Mouse (Mus musculus) liver, postnatal 0 days (tissue): ENCODE measurements at regions not wholly inside any gene's neighbourhood (a gene's known extent, or its start where the extent isn't known, plus 50 kb on each side); places are given as distances from the start of the nearest gene placed in this dataset.

Source experiments
- CTCF ChIP-seq: sonication (generic); IDR thresholded peaks from 2 replicates; pipeline ENCODE4 v1.5.1; 2016; ENCODE audit warnings: antibody characterized with exemption, low read depth
- EP300 ChIP-seq: IDR thresholded peaks from 2 replicates; pipeline ENCODE4 v1.6.1; 2016; ENCODE audit warnings: antibody characterized with exemption, low read depth, mild to moderate bottlenecking

DNA sequence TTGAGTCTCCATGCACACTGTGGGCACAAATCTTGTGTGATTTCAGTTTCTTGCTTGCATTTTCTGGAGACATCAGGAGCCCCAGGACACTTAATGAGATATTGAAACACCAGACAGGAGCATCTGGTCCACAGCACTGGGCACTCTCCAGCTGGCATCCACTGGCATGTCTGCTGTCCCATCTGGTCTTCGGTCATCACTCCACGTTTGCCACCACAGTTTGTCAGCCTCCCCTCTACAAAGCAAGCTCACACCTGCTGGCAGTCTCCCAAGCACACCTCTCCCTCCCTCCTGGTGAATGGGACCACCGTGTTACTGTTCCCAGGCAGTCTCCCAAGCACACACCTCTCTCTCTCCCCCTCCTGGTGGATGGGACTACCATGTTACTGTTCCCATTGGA lies 228.8 kb downstream of the Barhl2 start:
- no peak for TF ChIP-seq CTCF
- no peak for TF ChIP-seq EP300
